Mouse (Mus musculus) neural tube, embryonic 11.5 days (tissue): ENCODE results near the gene Mpg. TPM values are rescaled to one million over a fixed set of nuclear protein-coding genes. Genes with fewer than 3 reads are reported as not detected.

Source experiments
- ATAC-seq: fragments of 200-750 bp; cut with Nextera tagmentation; 2 replicates; pipeline ENCODE4 v1.8.0; 2017; ENCODE audit warnings: moderate number of reproducible peaks, mild to moderate bottlenecking, moderate TSS enrichment, moderate library complexity; ENCODE audit not compliant: insufficient read depth, low FRiP score, low TSS enrichment
- DNase-seq: peaks from one replicate; pipeline ENCODE4 v3.0.0-alpha.2; 2015; ENCODE audit warnings: low spot score
- H3K27ac ChIP-seq: fragments of 300-500 bp; sonication (generic); 2 replicates; pipeline ENCODE4 v1.5.1; 2014; ENCODE audit warnings: low read depth, mild to moderate bottlenecking, low read length
- H3K27me3 ChIP-seq: fragments of 300-500 bp; sonication (generic); 2 replicates; pipeline ENCODE4 v1.6.1; 2014; ENCODE audit warnings: mild to moderate bottlenecking, low read length, mixed read lengths; ENCODE audit not compliant: control insufficient read depth, insufficient read depth
- H3K36me3 ChIP-seq: fragments of 300-500 bp; sonication (generic); 2 replicates; pipeline ENCODE4 v1.6.1; 2014; ENCODE audit warnings: mild to moderate bottlenecking, low read length, moderate library complexity, mixed read lengths; ENCODE audit not compliant: control insufficient read depth, insufficient read depth
- H3K4me1 ChIP-seq: fragments of 300-500 bp; sonication (generic); 2 replicates; pipeline ENCODE4 v1.6.1; 2014; ENCODE audit warnings: low read length, mixed read lengths; ENCODE audit not compliant: control insufficient read depth, insufficient read depth
- H3K4me2 ChIP-seq: fragments of 300-500 bp; sonication (generic); 2 replicates; pipeline ENCODE4 v1.6.1; 2014; ENCODE audit warnings: low read depth, mild to moderate bottlenecking, moderate library complexity
- H3K4me3 ChIP-seq: fragments of 300-500 bp; sonication (generic); 2 replicates; pipeline ENCODE4 v1.5.1; 2014; ENCODE audit warnings: low read depth, low read length
- H3K9ac ChIP-seq: fragments of 300-500 bp; sonication (generic); 2 replicates; pipeline ENCODE4 v1.6.1; 2014; ENCODE audit warnings: mild to moderate bottlenecking, low read length
- H3K9me3 ChIP-seq: fragments of 300-500 bp; sonication (generic); 2 replicates; pipeline ENCODE4 v1.6.1; 2016; ENCODE audit warnings: low read length; ENCODE audit not compliant: control insufficient read depth
- WGBS: fragments of 180-500 bp; shearing (Covaris S2); extraction: QIAGEN DNeasy Blood & Tissue Kit; methylation state at CpG from one replicate; pipeline ENCODE4 v1.1.7; 2014; 5-methylcytosine and 5-hydroxymethylcytosine counted together
- polyA plus RNA-seq: library from polyadenylated mRNA; unstranded; fragments of >200 nt; fragmentation: Nextera tagmentation; extraction: Ambion mirVana; gene quantifications from 2 replicates; pipeline ENCODE4 v1.2.1, GENCODE M21; 2014

The Mpg gene
- polyA plus RNA-seq, 1 experiment from 2014 or later: 29.4 TPM

- Histone ChIP-seq H3K9ac (no peak overlapping the region), H3K4me2 (no peak overlapping the region), H3K4me1 (no peaks in the 10 kb centered on the region), H3K27ac (no peak overlapping the region), H3K36me3 (no peaks in the 10 kb centered on the region), H3K4me3 (no peak overlapping the region), H3K9me3 (no peaks in the 10 kb centered on the region), H3K27me3 (peaks cover 2% of the 10 kb centered on the region; the same call in 1 of the 2 replicates)
- WGBS: 85% methylated on average over 2 of the region's 2 CpGs
- no peak for DNase-seq
- no peak for ATAC-seq
These were observed 54.3 kb downstream of the Mpg start for GRCm38 (mm10) chr11:32280646-32281045.

GRCm38 (mm10) chr11:32281416-32282144 lies 55.3 kb downstream of the Mpg start:
- WGBS: 75% methylated on average over 1 of the region's 1 CpGs
- Histone ChIP-seq H3K27ac (no peak overlapping the region), H3K4me1 (no peaks in the 10 kb centered on the region), H3K36me3 (no peaks in the 10 kb centered on the region), H3K27me3 (peaks cover 2% of the 10 kb centered on the region; the same call in 1 of the 2 replicates), H3K9ac (no peak overlapping the region), H3K9me3 (no peaks in the 10 kb centered on the region), H3K4me2 (no peak overlapping the region), H3K4me3 (no peak overlapping the region)
- ATAC-seq (no peak), DNase-seq (no peak)

Other genes with a start within 250 kb of the Mpg start
- 35.2 and 39.2 TPM in 2 replicates for gene Nsg2, start 226.0 kb upstream of the Mpg start, polyA plus RNA-seq
- 0.07 TPM in 1 of 2 replicates, not detected in the other for gene Il9r, start 26.2 kb upstream of the Mpg start, polyA plus RNA-seq
- 73.4 and 80.3 TPM in 2 replicates for gene Snrnp25, start 21.1 kb upstream of the Mpg start, polyA plus RNA-seq
- 24.6 and 24.7 TPM in 2 replicates for gene Rhbdf1, start 4.2 kb upstream of the Mpg start, polyA plus RNA-seq
- 29.0 and 33.0 TPM in 2 replicates for gene Nprl3, start 41.2 kb downstream of the Mpg start, polyA plus RNA-seq
- gene Hba-x, start 49.9 kb downstream of the Mpg start, polyA plus RNA-seq: 2,412 and 2,433 TPM in 2 replicates
- gene Hba-a1, start 57.0 kb downstream of the Mpg start, polyA plus RNA-seq: 2,190 and 2,258 TPM in 2 replicates
- gene Hbq1b, start 60.5 kb downstream of the Mpg start, polyA plus RNA-seq: 4.4 and 4.5 TPM in 2 replicates
- gene Hba-a2, start 70.0 kb downstream of the Mpg start, polyA plus RNA-seq: 4,557 and 4,602 TPM in 2 replicates
- gene Hbq1a, start 73.6 kb downstream of the Mpg start, polyA plus RNA-seq: 0.42 TPM in 1 of 2 replicates, not detected in the other
- 23.7 TPM in 2 replicates for gene Sh3pxd2b, start 121.3 kb downstream of the Mpg start, polyA plus RNA-seq
- gene Ubtd2, start 228.9 kb downstream of the Mpg start, polyA plus RNA-seq: 61.4 and 72.6 TPM in 2 replicates